Mouse (Mus musculus) stomach, postnatal 0 days (tissue): ENCODE measurements around the gene Arhgef10l. TPM values are rescaled to one million over a fixed set of nuclear protein-coding genes. Genes with fewer than 3 reads are reported as not detected.

Experiments
- ATAC-seq: fragments of 200-750 bp; cut with Nextera tagmentation; 2 replicates; pipeline ENCODE4 v1.8.0; 2017; ENCODE audit not compliant: low FRiP score, low TSS enrichment
- DNase-seq: peaks from one replicate; pipeline ENCODE4 v3.0.0-alpha.2; 2016; ENCODE audit warnings: low spot score
- H3K27ac ChIP-seq: fragments of 300-500 bp; sonication (generic); replicated peaks from 2 replicates; pipeline ENCODE4 v1.5.1; 2014; ENCODE audit warnings: mild to moderate bottlenecking, control low read depth
- H3K27me3 ChIP-seq: fragments of 300-500 bp; sonication (generic); 2 replicates; pipeline ENCODE4 v1.6.1; 2014; ENCODE audit warnings: low read length; ENCODE audit not compliant: control insufficient read depth, insufficient read depth
- H3K36me3 ChIP-seq: fragments of 300-500 bp; sonication (generic); 2 replicates; pipeline ENCODE4 v1.6.1; 2014; ENCODE audit warnings: low read length, mixed read lengths; ENCODE audit not compliant: control insufficient read depth, insufficient read depth
- H3K4me1 ChIP-seq: fragments of 300-500 bp; sonication (generic); replicated peaks from 2 replicates; pipeline ENCODE4 v1.6.1; 2014; ENCODE audit warnings: antibody characterized with exemption; ENCODE audit not compliant: control insufficient read depth, insufficient read depth
- H3K4me2 ChIP-seq: fragments of 300-500 bp; sonication (generic); replicated peaks from 2 replicates; pipeline ENCODE4 v1.6.1; 2014; ENCODE audit warnings: low read depth, mild to moderate bottlenecking, control low read depth, moderate library complexity
- H3K4me3 ChIP-seq: fragments of 300-500 bp; sonication (generic); 2 replicates; pipeline ENCODE4 v1.5.1; 2014; ENCODE audit warnings: low read depth, low read length, control low read depth
- H3K9ac ChIP-seq: fragments of 300-500 bp; sonication (generic); 2 replicates; pipeline ENCODE4 v1.6.1; 2014; ENCODE audit warnings: mild to moderate bottlenecking, low read length, control low read depth, mixed read lengths
- H3K9me3 ChIP-seq: fragments of 300-500 bp; sonication (generic); 2 replicates; pipeline ENCODE4 v1.6.1; 2016; ENCODE audit warnings: low read length; ENCODE audit not compliant: control insufficient read depth
- CTCF ChIP-seq: IDR thresholded peaks from 2 replicates; pipeline ENCODE4 v1.5.1; 2016; ENCODE audit warnings: antibody characterized with exemption, low read depth, mild to moderate bottlenecking, moderate library complexity
- EP300 ChIP-seq: optimal IDR thresholded peaks from 2 replicates; pipeline ENCODE3; 2016; ENCODE audit warnings: antibody characterized with exemption
- WGBS: fragments of 180-500 bp; shearing (Covaris S2); extraction: QIAGEN DNeasy Blood & Tissue Kit; methylation state at CpG from one replicate; pipeline ENCODE4 v1.1.7; 2014; 5-methylcytosine and 5-hydroxymethylcytosine counted together
- polyA plus RNA-seq: library from polyadenylated mRNA; unstranded; fragments of >200 nt; fragmentation: Nextera tagmentation; extraction: Ambion mirVana; gene quantifications from 2 replicates; pipeline ENCODE4 v1.2.1, GENCODE M21; 2015

Arhgef10l gene
- polyA plus RNA-seq, 1 experiment from 2014 or later = 11.3 TPM

DNA sequence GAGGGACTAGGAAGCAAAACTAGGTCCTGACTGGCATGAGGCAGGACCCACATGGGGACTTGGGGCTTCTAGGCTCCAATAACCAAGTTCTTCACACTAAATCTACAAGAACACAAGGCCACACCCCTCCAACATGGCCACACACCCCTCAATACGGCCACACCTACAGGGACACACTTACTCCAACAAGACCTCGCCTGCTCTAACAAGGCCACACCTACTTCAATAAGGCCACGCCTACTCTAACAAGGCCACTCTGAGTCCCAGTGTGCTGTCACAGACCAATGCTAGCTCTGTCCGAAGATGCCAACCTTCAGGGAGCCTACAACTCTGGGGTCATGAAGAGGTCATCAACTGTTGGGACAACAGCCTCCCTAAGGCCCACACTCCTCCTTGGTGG lies 111.3 kb downstream of the Arhgef10l start:
- Histone ChIP-seq H3K9me3 (no peaks in the 10 kb centered on the region), H3K27ac (no peak overlapping the region), H3K36me3 (peaks cover 11% of the 10 kb centered on the region; the same call in 1 of the 2 replicates), H3K27me3 (no peaks in the 10 kb centered on the region), H3K9ac (no peak overlapping the region), H3K4me1 (no peaks in the 10 kb centered on the region), H3K4me3 (no peak overlapping the region), H3K4me2 (no peak overlapping the region)
- no peak for DNase-seq
- TF ChIP-seq EP300 = no peak
- no peak for TF ChIP-seq CTCF
- ATAC-seq = peak; percentile 48; the same call in 1 of the 2 replicates
- WGBS = 63% methylated on average over 4 of the region's 4 CpGs

DNA sequence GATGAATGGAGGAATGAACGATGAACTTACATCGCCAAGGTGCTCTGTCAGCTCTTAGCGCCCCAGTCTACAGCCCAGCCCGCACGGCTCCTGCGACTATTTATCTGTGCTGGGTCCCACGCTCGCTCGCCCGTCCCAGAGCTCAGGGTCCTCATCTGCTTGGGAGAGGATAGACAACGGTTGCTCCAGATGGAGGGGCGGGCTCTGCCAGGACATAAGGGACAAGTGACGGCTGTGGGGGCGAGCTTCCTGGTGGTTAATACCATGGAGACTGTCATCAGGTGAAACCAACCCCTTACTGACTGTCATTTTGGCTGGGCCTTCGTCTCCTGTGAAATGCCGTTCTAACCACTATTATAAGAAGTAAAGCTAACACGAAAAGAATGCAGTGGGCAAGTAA lies 114.0 kb downstream of the Arhgef10l start:
- H3K9me3 ChIP-seq = no peaks in the 10 kb centered on the region
- TF ChIP-seq CTCF = no peak
- no peak for TF ChIP-seq EP300
- H3K27me3 ChIP-seq = no peaks in the 10 kb centered on the region
- no peak overlapping the region for H3K27ac ChIP-seq
- WGBS = 95% methylated on average over 17 of the region's 17 CpGs
- H3K4me2 ChIP-seq = no peak overlapping the region
- H3K9ac ChIP-seq = no peak overlapping the region
- H3K4me3 ChIP-seq = no peak overlapping the region
- H3K36me3 ChIP-seq = peaks cover 10% of the 10 kb centered on the region; the same call in 1 of the 2 replicates
- ATAC-seq (no peak), DNase-seq (no peak)
- no peaks in the 10 kb centered on the region for H3K4me1 ChIP-seq

DNA sequence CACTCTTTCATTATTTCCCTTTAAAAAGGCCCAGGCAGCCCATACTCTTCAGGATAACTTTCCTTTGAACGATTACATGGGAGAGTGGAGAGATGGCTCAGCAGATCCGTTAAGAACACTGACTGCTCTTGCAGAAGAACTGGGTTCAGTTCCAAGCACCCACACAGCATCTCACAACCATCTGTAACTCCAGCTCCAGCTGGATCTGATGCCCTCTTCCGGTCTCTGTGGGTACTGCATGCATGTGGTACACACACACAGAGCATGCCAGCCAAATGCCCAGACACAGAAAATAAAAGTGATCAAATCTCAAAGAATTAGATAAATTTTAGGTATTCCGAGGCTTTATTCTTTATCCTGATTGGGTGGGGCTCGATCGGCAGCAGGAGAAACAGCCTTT lies 115.1 kb downstream of the Arhgef10l start:
- H3K27ac ChIP-seq = no peak overlapping the region
- H3K36me3 ChIP-seq = peaks cover 8% of the 10 kb centered on the region; the same call in 1 of the 2 replicates
- no peaks in the 10 kb centered on the region for H3K27me3 ChIP-seq
- ATAC-seq = no peak
- no peak overlapping the region for H3K4me2 ChIP-seq
- no peak overlapping the region for H3K4me3 ChIP-seq
- no peaks in the 10 kb centered on the region for H3K4me1 ChIP-seq
- TF ChIP-seq EP300 (no peak), CTCF (peak; percentile 16; the same call in 1 of the 2 replicates)
- H3K9ac ChIP-seq = no peak overlapping the region
- WGBS = 93% methylated on average over 6 of the region's 6 CpGs
- no peaks in the 10 kb centered on the region for H3K9me3 ChIP-seq
- DNase-seq = no peak

DNA sequence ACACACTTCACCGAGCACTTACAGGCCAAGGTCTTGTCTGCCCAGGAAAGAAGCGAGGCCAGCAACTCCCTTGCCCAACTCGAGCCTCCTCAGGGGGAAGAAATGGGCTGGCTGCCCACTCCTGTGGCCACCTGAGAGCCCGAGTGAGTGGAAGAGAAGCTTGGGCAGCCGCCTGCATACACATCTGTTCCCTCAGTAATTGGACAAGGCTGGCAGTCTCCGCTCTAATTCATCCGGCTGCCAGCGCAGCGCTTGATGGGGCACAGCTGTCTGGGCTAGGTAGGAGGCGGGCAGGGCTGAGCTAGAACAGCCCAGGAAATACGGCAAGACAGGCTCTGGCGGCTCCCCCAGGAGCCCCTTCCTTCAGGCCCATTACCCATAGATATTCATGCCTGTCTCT lies 115.8 kb downstream of the Arhgef10l start:
- H3K4me3 ChIP-seq = no peak overlapping the region
- H3K9ac ChIP-seq = no peak overlapping the region
- ATAC-seq (no peak; the same call in 1 of the 2 replicates), DNase-seq (no peak)
- TF ChIP-seq EP300 (no peak), CTCF (no peak)
- WGBS = 55% methylated on average over 12 of the region's 12 CpGs
- no peaks in the 10 kb centered on the region for H3K27me3 ChIP-seq
- H3K27ac ChIP-seq = no peak overlapping the region
- peaks cover 8% of the 10 kb centered on the region; the same call in 1 of the 2 replicates for H3K36me3 ChIP-seq
- no peaks in the 10 kb centered on the region for H3K9me3 ChIP-seq
- no peaks in the 10 kb centered on the region for H3K4me1 ChIP-seq
- no peak overlapping the region for H3K4me2 ChIP-seq

DNA sequence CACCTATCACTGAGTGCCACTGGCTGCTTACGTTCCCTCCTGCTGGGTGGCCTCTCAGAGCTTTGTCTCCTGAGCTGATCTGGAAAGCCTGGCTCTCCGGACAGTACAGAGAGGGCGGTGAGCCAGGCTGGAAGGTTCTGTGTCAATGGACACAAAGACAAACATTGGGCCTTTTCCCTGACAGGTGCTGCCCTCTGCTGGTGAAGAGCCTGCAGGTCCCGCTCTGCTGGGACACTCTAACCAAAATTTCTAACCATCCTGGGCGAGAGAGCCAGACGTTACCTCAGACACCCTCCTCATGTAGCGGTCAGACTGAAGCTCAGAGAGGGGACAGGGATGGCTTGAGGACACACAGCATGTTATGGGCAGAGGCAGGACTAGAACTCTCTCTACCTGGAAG lies 118.3 kb downstream of the Arhgef10l start:
- 32% methylated on average over 7 of the region's 7 CpGs for WGBS
- no peak overlapping the region for H3K9ac ChIP-seq
- peak; percentile 40 for ATAC-seq
- H3K4me2 ChIP-seq = no peak overlapping the region
- TF ChIP-seq EP300 = no peak
- peak; percentile 87 for TF ChIP-seq CTCF
- peak; percentile 71 for DNase-seq
- H3K4me1 ChIP-seq = no peaks in the 10 kb centered on the region
- H3K27me3 ChIP-seq = no peaks in the 10 kb centered on the region
- H3K36me3 ChIP-seq = peaks cover 12% of the 10 kb centered on the region; the same call in 1 of the 2 replicates
- no peaks in the 10 kb centered on the region for H3K9me3 ChIP-seq
- no peak overlapping the region for H3K27ac ChIP-seq
- no peak overlapping the region for H3K4me3 ChIP-seq

DNA sequence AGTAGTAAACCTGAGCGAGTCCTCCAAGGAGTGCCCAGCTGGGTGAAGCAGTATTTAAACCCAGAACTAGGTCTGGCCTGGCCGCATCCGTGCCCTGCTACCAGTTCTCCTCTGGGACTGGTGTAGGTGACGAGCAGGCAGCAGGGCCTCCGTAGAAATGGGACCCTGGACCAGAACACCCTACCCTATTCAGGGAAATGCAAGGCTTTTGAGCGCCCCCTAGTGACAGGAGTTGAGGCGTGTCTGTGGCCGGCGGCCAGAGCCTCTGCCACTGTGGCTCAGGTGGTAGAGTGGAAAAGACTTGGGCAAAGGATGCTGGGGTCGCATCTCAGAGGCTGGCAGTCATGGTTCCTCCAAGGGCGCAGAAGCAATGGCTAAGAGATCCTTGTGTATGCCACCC lies 126.7 kb downstream of the Arhgef10l start:
- DNase-seq = peak; percentile 69
- Histone ChIP-seq H3K4me3 (no peak overlapping the region), H3K27me3 (no peaks in the 10 kb centered on the region), H3K4me2 (no peak overlapping the region), H3K9ac (no peak overlapping the region), H3K4me1 (no peaks in the 10 kb centered on the region), H3K36me3 (peaks cover 4% of the 10 kb centered on the region; the same call in 1 of the 2 replicates), H3K9me3 (no peaks in the 10 kb centered on the region), H3K27ac (no peak overlapping the region)
- 46% methylated on average over 11 of the region's 11 CpGs for WGBS
- TF ChIP-seq CTCF = peak; percentile 82
- TF ChIP-seq EP300 = no peak
- ATAC-seq = no peak
